Mouse (Mus musculus): ENCODE data around the gene Fosb.
A peak's percentile ranks its signal among the peaks of the same experiment; 100 is the strongest.

Gene Fosb

GRCm38 (mm10) chr7:19306819-19307738 is 2.8 kb downstream of the Fosb start:
- no peak for DNase-seq (ENCODE audit: low read depth, low spot score)

GRCm38 (mm10) chr7:19305796-19306765 is 3.8 kb downstream of the Fosb start:
- DNase-seq (ENCODE audit: low read depth, low spot score), result no peak

GRCm38 (mm10) chr7:19305413-19305735 is 4.5 kb downstream of the Fosb start:
- DNase-seq (ENCODE audit: low read depth, low spot score), result no peak

- no peak for DNase-seq (ENCODE audit: low read depth, low spot score)
These were observed 5.1 kb downstream of the Fosb start for GRCm38 (mm10) chr7:19304501-19305412.

GRCm38 (mm10) chr7:19303770-19304169 is 6.1 kb downstream of the Fosb start:
- DNase-seq (ENCODE audit: low read depth, low spot score), result peak; percentile 47

GRCm38 (mm10) chr7:19303046-19303305 is 6.9 kb downstream of the Fosb start:
- no peak for DNase-seq (ENCODE audit: low read depth, low spot score)

GRCm38 (mm10) chr7:19302264-19303045 is 7.4 kb downstream of the Fosb start:
- no peak for DNase-seq (ENCODE audit: low read depth, low spot score)

GRCm38 (mm10) chr7:19301461-19302263 is 8.2 kb downstream of the Fosb start:
- DNase-seq (ENCODE audit: low read depth, low spot score), result no peak

GRCm38 (mm10) chr7:19300501-19301421 is 9.1 kb downstream of the Fosb start:
- DNase-seq (ENCODE audit: low read depth, low spot score), result peak; percentile 77

- peak; percentile 65 for DNase-seq (ENCODE audit: low read depth, low spot score)
These were observed 10.7 kb downstream of the Fosb start for GRCm38 (mm10) chr7:19299194-19299593.

GRCm38 (mm10) chr7:19297794-19298193 is 12.1 kb downstream of the Fosb start:
- no peak for DNase-seq (ENCODE audit: low read depth, low spot score)

- no peak for DNase-seq (ENCODE audit: low read depth, low spot score)
These were observed 12.8 kb downstream of the Fosb start for GRCm38 (mm10) chr7:19297034-19297433.

GRCm38 (mm10) chr7:19295503-19296185 is 14.2 kb downstream of the Fosb start:
- DNase-seq (ENCODE audit: low read depth, low spot score), result peak; percentile 92

- no peak for DNase-seq (ENCODE audit: low read depth, low spot score)
These were observed 18.8 kb downstream of the Fosb start for GRCm38 (mm10) chr7:19290969-19291596.

GRCm38 (mm10) chr7:19284763-19285162 is 25.1 kb downstream of the Fosb start:
- peak; percentile 72 for DNase-seq (ENCODE audit: low read depth, low spot score)

GRCm38 (mm10) chr7:19283406-19283804 is 26.4 kb downstream of the Fosb start:
- no peak for DNase-seq (ENCODE audit: low read depth, low spot score)

GRCm38 (mm10) chr7:19282791-19283405 is 27.0 kb downstream of the Fosb start:
- peak; percentile 56 for DNase-seq (ENCODE audit: low read depth, low spot score)
